Comparison of ENCODE assay signal across 8 mouse cellular contexts in genomic region chr4:150008853-150009586, GRCm38 (mm10). TPM values are rescaled to one million over a fixed set of nuclear protein-coding genes. Genes with fewer than 3 reads are reported as not detected.
DNase-seq lines count a peak whose midpoint lies in the region; ATAC-seq lines count a peak whose summit lies in the region.

H6pd (minus strand) TSS chr4:150009023.

- DNase-seq in CD8-positive naive resting alpha-beta T cell, adult 2 months (ENCODE audit: low read depth in 2 of 2, low spot score in 2 of 2) = peak; percentile 75 to 86
- peak; percentile 77 for DNase-seq in c-Kit-positive CD71-positive TER-119-positive erythroid progenitor cells, embryonic 14.5 days (ENCODE audit: low spot score)
- DNase-seq in kidney, postnatal 25 days = peak; percentile 92 to 94
- peak; percentile 83 for DNase-seq in liver, embryonic 13.5 days
- DNase-seq in natural killer cell, adult 2 months (ENCODE audit: low spot score in 2 of 2) = peak; percentile 80 to 88

- peaks cover 9% of the 10 kb centered on the region for H3K4me1 ChIP-seq in forebrain, embryonic 12.5 days
- H3K4me1 ChIP-seq in heart, embryonic 16.5 days (ENCODE audit: control insufficient read depth, insufficient read depth, low read length) = peaks cover 36% of the 10 kb centered on the region
- peaks cover 66% of the 10 kb centered on the region for H3K4me1 ChIP-seq in liver, embryonic 13.5 days (replicated peaks)
- peaks cover 15% of the 10 kb centered on the region; the same call in 1 of the 2 replicates for H3K4me1 ChIP-seq in stomach, embryonic 14.5 days (ENCODE audit: control insufficient read depth, insufficient read depth, low read length)

- peak within 1 kb of the TSS; percentile 85 for H3K27ac ChIP-seq in forebrain, embryonic 12.5 days
- peak within 1 kb of the TSS; percentile 98 for H3K27ac ChIP-seq in heart, embryonic 16.5 days (ENCODE audit: low read length)
- peak within 1 kb of the TSS; percentile 88 for H3K27ac ChIP-seq in liver, embryonic 13.5 days
- H3K27ac ChIP-seq in stomach, embryonic 14.5 days (ENCODE audit: low read length) = peak within 1 kb of the TSS; percentile 93

- no peaks in the 10 kb centered on the region for H3K9me3 ChIP-seq in forebrain, embryonic 12.5 days
- peaks cover 3% of the 10 kb centered on the region; the same call in 1 of the 2 replicates for H3K9me3 ChIP-seq in heart, embryonic 16.5 days (replicated peaks; ENCODE audit: control insufficient read depth, low read length)
- H3K9me3 ChIP-seq in liver, embryonic 13.5 days (replicated peaks) = no peaks in the 10 kb centered on the region
- no peaks in the 10 kb centered on the region for H3K9me3 ChIP-seq in stomach, embryonic 14.5 days (ENCODE audit: control insufficient read depth, low read depth, low read length)

- peaks cover 5% of the 10 kb centered on the region; the same call in 1 of the 2 replicates for H3K27me3 ChIP-seq in forebrain, embryonic 12.5 days
- no peaks in the 10 kb centered on the region for H3K27me3 ChIP-seq in heart, embryonic 16.5 days (ENCODE audit: control insufficient read depth, insufficient read depth, low read length)
- no peaks in the 10 kb centered on the region for H3K27me3 ChIP-seq in liver, embryonic 13.5 days
- no peaks in the 10 kb centered on the region for H3K27me3 ChIP-seq in stomach, embryonic 14.5 days (ENCODE audit: control insufficient read depth, insufficient read depth, low read length)

- peak within 1 kb of the TSS; percentile 76 for H3K4me2 ChIP-seq in forebrain, embryonic 12.5 days
- peak within 1 kb of the TSS; percentile 86 for H3K4me2 ChIP-seq in heart, embryonic 16.5 days (ENCODE audit: low read depth, low read length)
- peak within 1 kb of the TSS; percentile 94 for H3K4me2 ChIP-seq in liver, embryonic 13.5 days
- H3K4me2 ChIP-seq in stomach, embryonic 14.5 days (replicated peaks; ENCODE audit: low read depth, low read length) = peak within 1 kb of the TSS; percentile 72

- 7% methylated on average over 52 of the region's 52 CpGs for WGBS in forebrain, embryonic 12.5 days
- WGBS in heart, embryonic 16.5 days = 4% methylated on average over 52 of the region's 52 CpGs
- WGBS in liver, embryonic 13.5 days (ENCODE audit: insufficient replicate concordance) = 3% methylated on average over 50 of the region's 52 CpGs
- WGBS in stomach, embryonic 14.5 days = 4% methylated on average over 48 of the region's 52 CpGs

- H3K4me3 ChIP-seq in forebrain, embryonic 12.5 days (replicated peaks) = peak within 1 kb of the TSS; percentile 70
- peak within 1 kb of the TSS; percentile 74 for H3K4me3 ChIP-seq in heart, embryonic 16.5 days (ENCODE audit: low read length)
- peak within 1 kb of the TSS; percentile 73 for H3K4me3 ChIP-seq in liver, embryonic 13.5 days (replicated peaks)
- H3K4me3 ChIP-seq in stomach, embryonic 14.5 days (ENCODE audit: low read depth, low read length) = peak within 1 kb of the TSS; percentile 66

- H3K9ac ChIP-seq in forebrain, embryonic 12.5 days = peak within 1 kb of the TSS; percentile 88
- peak within 1 kb of the TSS; percentile 90 for H3K9ac ChIP-seq in heart, embryonic 16.5 days (ENCODE audit: low read length)
- H3K9ac ChIP-seq in liver, embryonic 13.5 days = peak within 1 kb of the TSS; percentile 83
- peak within 1 kb of the TSS; percentile 74 for H3K9ac ChIP-seq in stomach, embryonic 14.5 days (replicated peaks; ENCODE audit: low read depth, low read length)

- no peaks in the 10 kb centered on the region for H3K36me3 ChIP-seq in forebrain, embryonic 12.5 days (replicated peaks)
- no peaks in the 10 kb centered on the region for H3K36me3 ChIP-seq in heart, embryonic 16.5 days (ENCODE audit: control insufficient read depth, insufficient read depth)
- H3K36me3 ChIP-seq in liver, embryonic 13.5 days = peaks cover 14% of the 10 kb centered on the region
- no peaks in the 10 kb centered on the region for H3K36me3 ChIP-seq in stomach, embryonic 14.5 days (ENCODE audit: control insufficient read depth, insufficient read depth, low read length)

- ATAC-seq in forebrain, embryonic 12.5 days (ENCODE audit: low FRiP score) = peak; percentile 91
- peak; percentile 89 for ATAC-seq in heart, embryonic 16.5 days (replicated peaks; ENCODE audit: extremely low read depth, insufficient read depth, low FRiP score)
- ATAC-seq in liver, embryonic 13.5 days (ENCODE audit: low read depth) = peak; percentile 85
- peak; percentile 88 for ATAC-seq in stomach, embryonic 14.5 days (ENCODE audit: insufficient number of reproducible peaks, insufficient read depth, low FRiP score, low read depth)

RNA-seq across cellular contexts. Expression of gene H6pd, which starts in this region (rescaled TPM):
- polyA plus RNA-seq in forebrain, embryonic 12.5 days (2016; fragmentation: Nextera tagmentation; extraction: Ambion mirVana) = 2.8 and 3.0 TPM in 2 replicates
- 11.4 and 14.6 TPM in 2 replicates for polyA plus RNA-seq in heart, embryonic 16.5 days (2015; fragmentation: Nextera tagmentation; extraction: Ambion mirVana)
- 6.8 and 7.3 TPM in 2 replicates for polyA plus RNA-seq in liver, embryonic 13.5 days (2015; fragmentation: Nextera tagmentation; extraction: Ambion mirVana)
- polyA plus RNA-seq in stomach, embryonic 14.5 days (2014; fragmentation: Nextera tagmentation; extraction: Ambion mirVana) = 8.8 and 10.2 TPM in 2 replicates

Comparison
In these comparisons a context has a peak if more than half of its experiments do, and no peak if none do; other contexts are left out.
1. Peak in every context shown above with its lines: DNase-seq, ATAC-seq, H3K4me3 ChIP-seq and H3K27ac ChIP-seq.